Mouse (Mus musculus) left cerebral cortex, adult 18-20 months (tissue): ENCODE results near the gene Tap1. TPM values are rescaled to one million over a fixed set of nuclear protein-coding genes. Genes with fewer than 3 reads are reported as not detected.
"Not testable (repeated sequence)": the region's sequence is repeated elsewhere in the genome, so short reads cannot be mapped to it uniquely, and the experiment has no call there.

Experiments used
- DNase-seq, 2 experiments: peaks; one replicate each; pipeline ENCODE4 v3.0.0; 2021 to 2022; ENCODE audit warnings: low spot score in 2 of 2, mixed read lengths in 1 of 2
- total RNA-seq, 2 experiments: library from RNA; stranded (reverse); gene quantifications; 2 replicates each; pipeline ENCODE4 v1.2.3; 2021

Tap1 gene
- total RNA-seq, 2 experiments from 2014 or later = 3.1 to 3.2 TPM

DNA sequence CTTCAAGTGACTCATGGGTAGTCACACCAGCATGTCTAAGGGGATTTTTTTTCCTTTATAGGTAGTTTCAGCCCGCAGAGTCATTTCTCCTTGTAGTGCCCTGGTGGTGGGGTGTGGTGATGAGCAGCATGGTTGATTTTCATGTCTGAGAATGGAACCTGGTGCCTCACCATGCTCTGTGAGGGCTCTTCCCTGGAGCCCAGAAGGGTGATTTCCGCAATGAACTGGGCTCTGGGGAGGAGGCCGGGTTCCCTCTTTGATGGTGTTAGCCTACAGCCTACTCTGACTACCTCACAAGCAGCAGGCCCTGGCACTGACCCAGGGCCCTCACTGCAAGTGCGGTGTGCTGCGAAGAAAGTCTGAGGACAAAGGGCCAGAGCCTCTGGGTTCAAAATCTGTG lies 16.1 kb downstream of the Tap1 start, which contains the start of gene Tap2:
Tap2 (plus strand) TSS at position 84 of the 400 bp plus-strand sequence.
- no peak for DNase-seq

DNA sequence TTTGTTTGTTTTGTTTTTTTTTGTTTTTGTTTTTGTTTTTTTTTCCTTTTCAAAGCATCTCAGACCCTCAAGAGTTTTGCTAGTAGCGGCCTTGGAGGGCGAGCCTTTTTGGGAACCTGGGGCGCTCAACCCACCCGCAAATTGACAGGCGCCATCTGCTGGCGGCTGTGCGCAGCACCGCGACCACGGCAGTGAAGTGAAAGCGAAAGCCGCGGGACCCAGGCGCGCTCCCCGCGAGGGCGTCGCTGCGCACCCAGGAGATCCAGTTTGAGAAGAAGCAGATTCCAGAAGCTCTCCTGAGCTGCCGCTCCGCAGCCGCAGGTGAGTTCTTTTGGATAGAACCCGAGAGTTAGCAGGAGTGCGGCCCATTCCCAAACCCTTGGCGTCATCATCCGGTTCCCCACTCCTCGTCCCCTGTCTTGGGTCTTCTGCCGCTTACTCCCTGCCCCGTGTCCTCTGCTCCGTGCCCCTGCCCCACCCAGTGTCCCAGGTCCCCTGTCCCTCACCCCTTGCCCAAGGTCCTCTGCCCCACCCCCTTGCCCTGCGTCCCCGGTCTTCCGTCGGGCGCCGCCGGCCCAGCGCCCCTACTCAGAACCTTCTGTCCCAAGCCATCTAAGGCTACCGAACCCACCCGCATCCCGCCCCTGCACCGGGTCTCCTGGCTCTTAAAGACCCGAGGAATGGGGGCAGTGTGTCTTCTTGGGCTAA lies 17.1 kb downstream of the Tap1 start:
- peak; percentile 84 to 90 for DNase-seq

DNA sequence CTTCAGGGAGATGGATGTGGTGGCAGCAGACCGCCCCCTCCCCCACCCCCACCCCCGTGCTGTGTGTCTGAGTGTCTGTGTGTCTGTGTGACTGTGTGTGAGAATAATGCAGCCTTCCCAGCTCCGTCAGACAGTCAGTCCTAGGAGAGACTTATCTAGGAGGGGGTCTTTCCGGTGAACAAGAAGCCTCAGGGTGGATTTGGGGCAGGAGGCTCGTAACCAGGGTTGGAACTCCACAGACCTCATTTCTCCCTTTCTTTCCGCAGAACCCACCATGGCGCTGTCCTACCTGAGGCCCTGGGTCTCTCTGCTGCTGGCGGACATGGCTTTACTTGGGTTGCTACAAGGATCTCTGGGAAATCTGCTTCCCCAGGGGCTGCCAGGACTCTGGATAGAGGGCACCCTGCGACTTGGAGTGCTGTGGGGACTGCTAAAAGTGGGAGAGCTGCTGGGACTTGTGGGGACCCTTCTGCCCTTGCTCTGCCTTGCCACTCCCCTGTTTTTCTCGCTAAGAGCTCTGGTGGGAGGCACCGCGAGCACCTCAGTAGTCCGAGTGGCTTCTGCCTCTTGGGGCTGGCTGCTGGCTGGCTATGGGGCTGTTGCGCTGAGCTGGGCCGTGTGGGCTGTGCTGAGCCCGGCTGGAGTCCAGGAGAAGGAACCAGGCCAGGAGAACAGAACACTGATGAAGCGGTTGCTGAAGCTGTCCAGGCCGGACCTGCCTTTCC lies 17.8 kb downstream of the Tap1 start:
- peak in 1 of 2 experiments; percentile 16 for DNase-seq

DNA sequence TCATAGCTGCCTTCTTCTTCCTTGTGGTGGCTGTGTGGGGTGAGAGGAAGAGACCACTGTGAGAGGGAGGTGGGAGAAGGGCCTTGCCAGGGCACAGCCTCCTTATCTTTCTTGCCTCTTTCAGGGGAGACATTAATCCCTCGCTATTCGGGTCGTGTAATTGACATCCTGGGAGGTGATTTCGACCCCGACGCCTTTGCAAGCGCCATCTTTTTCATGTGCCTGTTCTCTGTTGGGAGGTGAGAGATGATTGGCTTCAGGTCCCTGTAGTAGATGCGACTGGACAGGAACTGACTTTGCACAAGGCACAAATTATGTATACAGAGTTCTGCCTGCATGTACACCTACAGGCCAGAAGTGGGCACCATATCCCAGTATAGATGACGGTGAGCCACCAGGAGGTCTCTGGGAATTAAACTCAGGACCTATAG lies 18.4 kb downstream of the Tap1 start:
- no peak for DNase-seq

DNA sequence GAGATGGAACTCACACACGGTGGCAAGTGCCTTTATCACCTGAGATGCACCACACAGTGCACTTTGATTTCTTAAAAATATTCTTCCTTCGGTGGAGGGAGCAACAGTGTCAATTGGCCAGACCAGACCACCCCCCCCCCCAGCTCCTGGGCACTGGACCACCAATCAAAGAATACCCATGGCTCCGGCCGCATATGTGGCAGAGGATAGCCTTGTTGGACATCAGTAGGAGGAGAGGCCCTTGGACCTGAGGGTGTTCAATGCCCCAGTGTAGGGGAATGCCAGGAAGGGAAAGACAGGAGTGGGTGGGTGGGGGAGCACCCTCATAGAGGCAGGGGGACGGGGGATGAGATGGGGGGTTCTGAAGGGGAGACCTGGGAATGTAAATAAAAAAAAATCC lies 19.4 kb downstream of the Tap1 start:
- DNase-seq = no peak

DNA sequence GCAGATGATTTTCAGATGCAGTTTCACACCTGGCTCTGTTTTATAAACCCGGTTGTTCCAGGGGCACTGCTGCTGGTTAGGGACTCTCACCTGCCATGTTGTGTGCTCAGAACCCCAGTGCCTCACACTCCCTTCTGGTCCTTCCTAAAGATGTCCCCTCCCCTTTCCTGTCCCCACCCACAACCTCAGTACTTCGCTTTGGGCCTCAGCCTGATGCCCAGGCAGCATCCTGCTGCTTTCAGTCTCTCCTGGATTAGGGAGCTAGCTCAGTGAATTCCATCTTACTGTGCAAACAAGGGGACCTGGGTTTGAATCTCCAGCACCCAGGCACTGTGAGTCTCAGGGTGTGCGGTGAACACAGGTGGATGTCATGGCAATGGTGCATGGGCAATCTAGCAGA lies 20.1 kb downstream of the Tap1 start:
- DNase-seq = peak in 1 of 2 experiments; percentile 0

DNA sequence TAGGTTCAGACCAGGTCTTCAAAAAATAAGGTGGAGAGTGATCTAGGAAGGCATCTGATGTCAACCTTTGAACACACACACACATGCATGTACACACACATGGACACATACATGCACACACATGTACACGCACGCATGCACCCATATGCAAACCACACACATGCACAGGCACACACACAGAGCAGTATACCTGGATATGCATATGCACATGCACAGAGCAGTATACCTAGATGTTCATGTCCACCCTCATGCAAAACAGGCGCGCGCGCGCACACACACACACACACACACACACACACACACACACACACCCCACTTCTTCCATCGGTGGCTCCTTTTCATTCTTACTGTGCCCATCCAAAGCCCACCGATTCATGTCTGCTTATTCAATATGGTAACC lies 20.5 kb downstream of the Tap1 start:
- peak in 1 of 2 experiments; percentile 0 for DNase-seq

DNA sequence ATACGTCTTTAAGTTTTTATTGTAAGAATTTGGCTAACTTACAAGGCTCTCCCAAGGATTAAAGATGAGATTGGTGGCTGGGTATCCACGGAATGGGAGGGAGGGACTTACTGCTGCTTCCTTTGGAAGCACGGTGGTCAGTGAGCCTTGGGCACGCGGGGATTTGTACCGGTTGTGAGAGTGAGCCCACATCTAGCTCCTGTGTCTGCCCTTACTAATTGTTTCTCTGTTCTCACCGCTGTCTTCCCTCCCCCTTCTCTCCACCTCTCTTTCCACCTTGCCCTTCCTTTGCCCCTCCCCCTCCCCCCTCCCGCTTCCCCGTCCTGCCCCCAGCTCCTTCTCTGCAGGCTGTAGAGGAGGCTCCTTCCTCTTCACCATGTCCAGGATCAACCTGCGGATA lies 21.1 kb downstream of the Tap1 start:
- DNase-seq = no peak

DNA sequence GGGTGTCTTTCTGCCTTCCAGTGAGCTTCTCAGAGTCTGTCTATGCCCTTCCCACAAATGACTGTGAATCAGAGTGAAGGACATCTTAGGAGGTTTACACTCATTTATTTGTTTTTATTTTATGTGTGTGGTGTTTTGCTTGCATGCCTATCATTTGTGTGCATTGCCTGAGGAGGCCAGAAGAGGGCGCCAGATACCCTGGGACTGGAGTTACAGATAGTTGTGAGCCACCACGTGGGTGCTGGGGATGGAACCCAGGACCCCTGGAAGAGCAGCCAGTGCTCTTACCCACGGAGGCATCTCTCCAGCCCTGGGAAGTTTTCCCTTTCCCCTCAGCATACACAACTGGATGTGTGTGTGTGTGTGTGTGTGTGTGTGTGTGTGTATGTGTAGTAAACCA lies 22.3 kb downstream of the Tap1 start:
- no peak for DNase-seq

DNA sequence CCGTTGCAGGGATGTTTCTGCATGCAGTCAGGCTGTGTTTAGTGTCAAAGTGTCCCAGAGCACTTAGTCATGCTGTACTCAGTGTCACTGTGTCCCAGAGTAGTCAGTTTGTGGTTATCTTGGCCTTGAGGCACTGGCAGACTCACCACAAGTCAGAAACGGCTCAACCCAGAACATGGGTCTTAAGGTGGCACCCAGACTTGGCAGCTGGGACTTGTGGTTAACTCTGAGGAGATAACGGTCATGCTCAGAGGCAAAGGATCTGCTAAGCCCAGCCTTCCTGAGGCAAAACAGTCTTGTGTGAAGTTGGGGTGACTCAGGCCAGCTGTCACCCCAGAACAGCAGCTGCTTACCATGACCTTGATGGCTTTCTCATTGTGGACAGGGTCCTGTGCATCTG lies 23.2 kb downstream of the Tap1 start:
- no peak for DNase-seq

DNA sequence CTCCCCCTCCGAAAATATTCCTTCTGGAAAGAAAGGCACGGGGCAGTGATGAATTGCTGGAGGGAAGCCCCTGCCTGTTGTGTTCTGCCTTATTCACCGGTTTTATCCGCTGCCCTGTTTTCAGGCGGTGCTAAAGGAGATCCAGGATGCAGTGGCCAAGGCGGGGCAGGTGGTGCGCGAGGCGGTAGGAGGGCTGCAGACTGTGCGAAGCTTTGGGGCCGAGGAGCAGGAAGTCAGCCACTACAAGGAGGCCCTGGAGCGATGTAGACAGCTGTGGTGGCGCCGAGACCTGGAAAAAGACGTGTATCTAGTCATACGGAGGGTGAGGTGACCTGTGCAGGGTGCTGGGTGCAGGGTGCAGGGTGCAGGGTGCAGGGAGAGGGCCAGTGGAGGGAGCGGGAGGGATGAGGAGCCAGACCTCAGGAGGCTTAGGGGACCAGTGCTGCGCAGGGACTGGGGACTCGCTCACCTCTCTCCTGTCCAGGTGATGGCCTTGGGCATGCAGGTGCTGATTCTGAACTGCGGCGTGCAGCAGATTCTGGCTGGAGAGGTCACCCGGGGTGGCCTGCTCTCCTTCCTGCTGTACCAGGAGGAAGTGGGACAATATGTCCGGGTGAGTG lies 24.5 kb downstream of the Tap1 start:
- DNase-seq = no peak

DNA sequence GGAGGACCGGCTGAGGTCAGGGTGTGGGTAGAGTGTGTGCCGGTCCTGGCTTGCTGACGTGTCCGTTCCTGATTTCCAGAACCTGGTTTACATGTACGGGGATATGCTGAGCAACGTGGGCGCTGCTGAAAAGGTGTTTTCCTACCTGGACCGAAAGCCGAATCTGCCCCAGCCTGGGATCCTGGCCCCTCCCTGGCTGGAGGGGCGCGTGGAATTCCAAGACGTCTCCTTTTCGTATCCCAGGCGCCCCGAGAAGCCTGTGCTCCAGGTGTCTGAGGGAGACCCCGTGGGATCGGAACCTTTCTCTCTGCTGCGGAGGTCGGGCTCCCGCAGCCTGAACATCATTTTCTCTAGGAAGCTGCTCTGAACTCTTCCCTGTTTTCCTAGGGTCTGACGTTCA lies 26.6 kb downstream of the Tap1 start:
- no peak for DNase-seq

DNA sequence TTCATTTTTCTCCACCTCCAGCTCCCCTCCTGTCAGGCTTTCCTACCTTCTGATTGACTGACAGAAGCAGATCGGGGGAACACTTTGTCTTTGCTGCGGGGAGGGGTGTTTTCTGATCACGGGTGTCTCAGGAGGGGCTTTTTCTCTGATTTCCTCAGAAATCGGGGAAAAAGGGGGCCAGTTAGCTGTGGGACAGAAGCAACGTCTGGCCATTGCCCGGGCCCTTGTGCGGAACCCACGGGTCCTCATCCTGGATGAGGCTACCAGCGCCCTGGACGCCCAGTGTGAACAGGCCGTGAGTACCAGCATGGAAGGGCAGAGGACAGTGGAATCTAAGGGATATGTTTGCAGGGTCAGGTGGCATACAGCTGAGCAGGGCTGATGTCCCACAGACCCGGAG lies 27.8 kb downstream of the Tap1 start:
- DNase-seq = no peak

DNA sequence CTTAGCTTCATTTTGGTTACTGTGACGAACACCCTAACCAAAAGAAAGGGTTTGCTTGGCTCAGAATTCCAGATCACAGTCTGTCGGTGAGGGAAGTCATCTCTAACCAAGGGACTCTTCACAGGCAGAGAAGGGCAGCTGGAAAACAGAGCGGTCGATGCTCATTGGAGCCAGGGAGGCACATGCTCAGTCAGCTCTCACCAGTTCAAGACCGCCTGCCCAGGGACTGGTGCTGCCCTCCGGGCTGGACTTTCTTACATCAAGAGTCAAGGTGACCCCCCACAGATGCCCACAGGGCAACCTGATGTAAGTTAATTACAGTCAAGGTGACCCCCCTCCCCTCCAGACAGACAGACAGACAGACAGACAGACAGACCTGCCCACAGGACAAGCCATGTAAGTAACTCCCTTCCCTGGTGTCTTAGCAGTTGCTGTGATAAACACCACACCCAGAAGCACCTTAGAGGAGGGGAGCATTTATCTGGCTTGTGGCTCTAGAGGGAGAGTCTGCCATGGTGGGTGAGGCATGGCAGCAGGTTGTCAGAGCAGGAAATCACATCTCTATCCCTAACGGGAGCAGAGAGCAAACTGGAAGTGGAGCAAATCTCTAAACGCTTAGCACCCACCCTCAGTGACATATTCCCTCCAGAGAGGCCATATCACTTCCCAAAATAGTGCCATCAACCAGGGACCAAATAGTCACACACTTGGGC lies 30.0 kb downstream of the Tap1 start:
- DNase-seq = no peak

DNA sequence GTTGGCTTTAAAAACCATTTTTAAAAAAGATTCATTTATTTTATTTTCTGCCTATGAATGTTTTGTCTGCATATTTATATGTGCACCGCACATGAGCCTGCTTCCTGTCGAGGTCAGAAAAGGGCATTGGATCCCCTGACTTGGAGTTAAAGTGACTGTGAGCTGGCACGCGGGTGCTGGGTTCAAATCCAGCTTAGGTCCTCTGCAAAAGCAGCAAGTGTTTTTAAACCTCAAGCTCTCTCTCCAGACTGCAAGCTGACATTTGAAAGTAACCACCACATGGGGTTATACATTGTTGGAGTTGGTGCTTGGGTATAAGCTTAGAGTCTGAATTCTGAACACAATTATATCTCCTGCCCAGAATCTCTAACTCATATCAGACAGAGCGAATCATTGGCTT lies 30.6 kb downstream of the Tap1 start:
- DNase-seq = no peak

DNA sequence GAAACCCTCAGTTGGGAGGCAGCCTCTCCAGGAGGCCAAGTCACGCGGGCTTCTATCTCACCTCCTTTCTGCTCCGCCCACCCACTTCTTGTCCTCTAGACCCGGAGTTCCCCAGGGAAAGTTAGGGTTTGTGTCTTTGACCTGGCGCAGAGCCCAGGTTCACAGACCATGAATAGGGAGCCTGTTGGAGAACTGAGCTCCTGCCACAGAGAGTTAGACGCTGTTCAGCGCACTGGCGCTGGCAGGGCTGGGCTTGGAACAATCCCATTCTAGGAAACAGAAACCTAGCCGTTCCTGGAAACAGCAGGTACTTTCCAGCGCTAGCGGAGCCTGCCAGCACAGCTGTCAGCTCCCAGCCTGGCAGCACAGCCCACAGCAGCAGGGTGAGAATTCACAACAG lies 31.3 kb downstream of the Tap1 start:
- DNase-seq = peak in 1 of 2 experiments; percentile 17

DNA sequence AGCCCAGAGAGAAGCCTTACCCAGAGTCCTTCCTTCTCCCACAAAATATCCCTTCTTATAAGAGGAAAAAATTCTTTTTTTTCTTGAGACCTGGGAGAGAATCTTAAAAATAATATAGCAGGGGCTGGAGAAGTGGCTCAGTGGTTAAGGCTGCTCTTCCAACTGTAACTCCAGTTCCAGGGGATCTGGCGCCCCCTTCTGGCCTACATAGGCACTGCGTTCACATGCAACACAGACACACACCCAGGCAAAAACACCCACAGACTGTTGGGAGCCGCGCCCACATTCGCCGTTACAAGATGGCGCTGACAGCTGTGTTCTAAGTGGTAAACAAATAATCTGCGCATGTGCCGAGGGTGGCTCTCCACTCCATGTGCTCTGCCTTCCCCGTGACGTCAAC lies 31.7 kb downstream of the Tap1 start:
- DNase-seq = peak in 1 of 2 experiments; percentile 31

DNA sequence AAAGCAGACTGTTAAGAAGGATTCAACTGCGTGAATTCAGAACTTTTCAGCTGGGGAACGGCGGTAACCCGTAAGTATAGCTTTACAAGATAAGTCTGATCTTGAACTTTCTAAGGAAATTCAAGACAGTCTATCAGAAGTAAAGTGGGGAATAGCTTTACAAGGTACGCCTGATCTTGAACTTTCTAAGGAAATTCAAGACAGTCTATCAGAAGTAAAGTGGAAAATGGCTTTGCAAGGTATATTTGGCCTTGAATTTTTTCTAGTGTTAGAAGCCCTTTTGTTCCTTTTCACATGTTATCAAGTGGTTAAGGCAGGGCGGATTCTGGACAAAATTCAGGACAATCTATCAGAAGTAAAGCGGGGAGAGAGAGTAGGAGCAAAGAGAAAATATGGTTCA lies 32.4 kb downstream of the Tap1 start:
- not testable (repeated sequence) for DNase-seq

DNA sequence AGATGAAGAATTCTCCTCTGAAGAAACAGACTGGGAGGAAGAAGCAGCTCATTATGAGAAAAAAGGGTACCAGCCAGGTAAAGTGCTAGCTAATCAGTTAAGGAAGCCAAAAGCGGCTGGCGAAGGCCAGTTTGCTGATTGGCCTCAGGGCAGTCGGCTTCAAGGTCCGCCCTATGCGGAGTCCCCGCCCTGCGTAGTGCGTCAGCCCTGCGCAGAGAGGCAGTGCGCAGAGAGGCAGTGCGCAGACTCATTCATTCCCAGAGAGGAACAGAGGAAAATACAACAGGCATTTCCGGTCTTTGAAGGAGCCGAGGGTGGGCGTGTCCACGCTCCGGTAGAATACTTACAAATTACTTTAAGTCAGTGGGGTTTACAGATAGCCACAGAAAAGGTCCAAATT lies 33.0 kb downstream of the Tap1 start:
- DNase-seq = not testable (repeated sequence)

DNA sequence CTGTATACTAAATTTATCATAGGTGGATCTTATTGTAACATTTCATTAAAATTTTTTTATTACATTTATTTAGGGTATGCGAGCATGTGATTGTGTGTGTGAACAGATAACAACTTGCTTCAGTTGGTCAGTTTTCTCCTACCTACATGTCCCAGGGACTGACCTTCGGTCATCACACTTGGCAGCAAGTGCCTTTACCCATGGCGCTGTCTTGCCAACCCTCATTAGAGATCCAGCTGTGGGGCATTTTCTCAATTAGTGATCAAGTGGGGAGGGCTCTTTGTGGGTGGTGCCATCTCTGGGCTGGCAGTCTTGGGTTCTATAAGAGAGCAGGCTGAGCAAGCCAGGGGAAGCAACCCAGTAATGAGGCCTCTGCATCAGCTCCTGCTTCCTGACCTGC lies 37.5 kb downstream of the Tap1 start:
- DNase-seq = no peak

DNA sequence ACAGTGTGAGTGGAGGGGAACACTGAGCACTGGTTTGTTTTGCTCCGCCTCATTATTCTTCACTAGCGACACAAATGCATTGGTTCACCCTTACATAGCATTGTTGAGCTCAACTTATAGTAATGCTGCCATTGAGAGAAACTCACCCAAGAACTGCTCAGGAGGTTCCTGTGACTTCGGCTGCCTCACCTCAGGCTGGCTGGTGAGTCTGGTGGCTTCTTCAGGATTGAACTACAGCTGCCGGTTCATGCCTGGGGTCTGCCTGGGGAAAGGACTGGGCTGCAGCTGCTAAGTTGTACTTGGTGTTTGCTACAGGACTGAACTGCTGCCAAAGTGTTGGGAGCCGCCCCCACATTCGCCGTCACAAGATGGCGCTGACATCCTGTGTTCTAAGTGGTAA lies 38.1 kb downstream of the Tap1 start:
- DNase-seq = no peak

DNA sequence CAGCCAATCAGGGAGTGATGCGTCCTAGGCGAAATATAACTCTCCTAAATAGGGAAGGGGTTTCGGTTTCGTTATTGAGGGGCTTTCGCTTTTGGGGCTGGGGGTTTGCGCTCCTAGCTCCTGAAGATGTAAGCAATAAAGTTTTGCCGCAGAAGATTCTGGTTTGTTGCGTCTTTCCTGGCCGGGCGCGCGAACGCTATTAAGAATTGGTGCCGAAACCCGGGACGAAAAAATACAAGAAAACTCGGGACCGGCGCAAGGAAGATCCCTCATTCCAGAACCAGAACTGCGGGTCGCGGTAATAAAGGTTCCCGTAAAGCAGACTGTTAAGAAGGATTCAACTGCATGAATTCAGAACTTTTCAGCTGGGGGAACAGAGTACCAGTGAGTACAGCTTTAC lies 38.6 kb downstream of the Tap1 start:
- not testable (repeated sequence) for DNase-seq
